Mouse (Mus musculus) E14TG2a.4 (cell line): ENCODE measurements around the gene Hfe2.

Experiments used
- CTCF ChIP-seq: conservative IDR thresholded peaks from 2 replicates; pipeline ENCODE4 v1.5.1; 2014; ENCODE audit warnings: low read length
- NANOG ChIP-seq: IDR thresholded peaks from 2 replicates; pipeline ENCODE4 v1.6.1; 2014; ENCODE audit warnings: borderline replicate concordance, low read length, mixed read lengths
- POU5F1 ChIP-seq: IDR thresholded peaks from 2 replicates; pipeline ENCODE4 v1.6.1; 2014; ENCODE audit warnings: low read length, borderline replicate concordance

- TF ChIP-seq CTCF (no peak), NANOG (no peak), POU5F1 (no peak)
These were observed 52.6 kb downstream of the Hfe2 start for GRCm38 (mm10) chr3:96577566-96577965.
